Mouse (Mus musculus) intestine, postnatal 0 days (tissue): Measurements from ENCODE around the gene Pgf. TPM values are rescaled to one million over a fixed set of nuclear protein-coding genes. Genes with fewer than 3 reads are reported as not detected.
"Not testable (repeated sequence)": the region's sequence is repeated elsewhere in the genome, so short reads cannot be mapped to it uniquely, and the experiment has no call there.

Experiments
- ATAC-seq: fragments of 200-750 bp; cut with Nextera tagmentation; 2 replicates; pipeline ENCODE4 v1.8.0; 2017; ENCODE audit warnings: mild to moderate bottlenecking, moderate TSS enrichment, moderate library complexity
- H3K27ac ChIP-seq: fragments of 300-500 bp; sonication (generic); 2 replicates; pipeline ENCODE4 v1.5.1; 2014; ENCODE audit warnings: mild to moderate bottlenecking, low read depth, low read length, moderate library complexity
- H3K27me3 ChIP-seq: fragments of 300-500 bp; sonication (generic); replicated peaks from 2 replicates; pipeline ENCODE4 v1.6.1; 2014; ENCODE audit warnings: low read length, mixed read lengths; ENCODE audit not compliant: control insufficient read depth, insufficient read depth
- H3K36me3 ChIP-seq: fragments of 300-500 bp; sonication (generic); 2 replicates; pipeline ENCODE4 v1.6.1; 2014; ENCODE audit warnings: mild to moderate bottlenecking, moderate library complexity; ENCODE audit not compliant: control insufficient read depth, insufficient read depth
- H3K4me1 ChIP-seq: fragments of 300-500 bp; sonication (generic); replicated peaks from 2 replicates; pipeline ENCODE4 v1.6.1; 2014; ENCODE audit warnings: antibody characterized with exemption, low read length, mixed read lengths; ENCODE audit not compliant: control insufficient read depth, insufficient read depth
- H3K4me2 ChIP-seq: fragments of 300-500 bp; sonication (generic); replicated peaks from 2 replicates; pipeline ENCODE4 v1.6.1; 2014; ENCODE audit warnings: low read depth, mild to moderate bottlenecking, moderate library complexity
- H3K4me3 ChIP-seq: fragments of 300-500 bp; sonication (generic); 2 replicates; pipeline ENCODE4 v1.5.1; 2014; ENCODE audit warnings: low read depth, low read length
- H3K9ac ChIP-seq: fragments of 300-500 bp; sonication (generic); 2 replicates; pipeline ENCODE4 v1.6.1; 2014; ENCODE audit warnings: mild to moderate bottlenecking, low read depth, low read length
- H3K9me3 ChIP-seq: fragments of 300-500 bp; sonication (generic); 2 replicates; pipeline ENCODE4 v1.6.1; 2016; ENCODE audit warnings: mixed run types; ENCODE audit not compliant: control insufficient read depth
- CTCF ChIP-seq: sonication (generic); IDR thresholded peaks from 2 replicates; pipeline ENCODE4 v1.5.1; 2016; ENCODE audit warnings: low read depth, mild to moderate bottlenecking, control low read depth, antibody characterized with exemption, moderate library complexity
- WGBS: fragments of 180-500 bp; shearing (Covaris S2); extraction: QIAGEN DNeasy Blood & Tissue Kit; methylation state at CpG from one replicate; pipeline ENCODE4 v1.1.7; 2014; 5-methylcytosine and 5-hydroxymethylcytosine counted together
- polyA plus RNA-seq: library from polyadenylated mRNA; unstranded; fragments of >200 nt; fragmentation: Nextera tagmentation; extraction: Ambion mirVana; gene quantifications from 2 replicates; pipeline ENCODE4 v1.2.1, GENCODE M21; 2015

Pgf gene
- polyA plus RNA-seq, 1 experiment from 2014 or later: 3.9 TPM

GRCm38 (mm10) chr12:85146881-85147280 lies 30.7 kb downstream of the Pgf start:
- Histone ChIP-seq H3K36me3 (no peaks in the 10 kb centered on the region), H3K4me1 (no peaks in the 10 kb centered on the region), H3K4me3 (no peak overlapping the region), H3K27ac (no peak overlapping the region), H3K9ac (no peak overlapping the region), H3K4me2 (no peak overlapping the region), H3K27me3 (no peaks in the 10 kb centered on the region), H3K9me3 (no peaks in the 10 kb centered on the region)
- 79% methylated on average over 9 of the region's 9 CpGs for WGBS
- TF ChIP-seq CTCF: no peak
- no peak for ATAC-seq

GRCm38 (mm10) chr12:85146355-85146754 lies 31.2 kb downstream of the Pgf start:
- Histone ChIP-seq H3K9ac (no peak overlapping the region), H3K4me1 (no peaks in the 10 kb centered on the region), H3K4me3 (no peak overlapping the region), H3K27ac (no peak overlapping the region), H3K9me3 (no peaks in the 10 kb centered on the region), H3K36me3 (no peaks in the 10 kb centered on the region), H3K4me2 (no peak overlapping the region), H3K27me3 (no peaks in the 10 kb centered on the region)
- WGBS: 33% methylated on average over 9 of the region's 11 CpGs
- TF ChIP-seq CTCF: no peak
- ATAC-seq: no peak

- no peaks in the 10 kb centered on the region for H3K9me3 ChIP-seq
- TF ChIP-seq CTCF: no peak
- no peaks in the 10 kb centered on the region for H3K27me3 ChIP-seq
- H3K9ac ChIP-seq: no peak overlapping the region
- H3K27ac ChIP-seq: 0 out of 2 replicates have a peak overlapping the region, but pooled peaks have one; percentile 21
- ATAC-seq: no peak
- H3K36me3 ChIP-seq: no peaks in the 10 kb centered on the region
- 68% methylated on average over 9 of the region's 9 CpGs for WGBS
- no peak overlapping the region for H3K4me2 ChIP-seq
- H3K4me3 ChIP-seq: no peak overlapping the region
- no peaks in the 10 kb centered on the region for H3K4me1 ChIP-seq
Measured at GRCm38 (mm10) chr12:85145630-85146029, 32.0 kb downstream of the Pgf start.

- Histone ChIP-seq H3K36me3 (no peaks in the 10 kb centered on the region), H3K4me3 (no peak overlapping the region), H3K4me1 (no peaks in the 10 kb centered on the region), H3K9me3 (no peaks in the 10 kb centered on the region), H3K9ac (no peak overlapping the region), H3K4me2 (no peak overlapping the region), H3K27ac (no peak overlapping the region), H3K27me3 (no peaks in the 10 kb centered on the region)
- no peak for TF ChIP-seq CTCF
- 90% methylated on average over 4 of the region's 4 CpGs for WGBS
- ATAC-seq: no peak
Measured at GRCm38 (mm10) chr12:85144821-85145220, 32.8 kb downstream of the Pgf start.

- H3K27me3 ChIP-seq, H3K9ac ChIP-seq, ATAC-seq, H3K4me2 ChIP-seq, H3K9me3 ChIP-seq, H3K36me3 ChIP-seq, H3K27ac ChIP-seq, H3K4me3 ChIP-seq, H3K4me1 ChIP-seq: not testable (repeated sequence)
- 68% methylated on average over 2 of the region's 2 CpGs for WGBS
- TF ChIP-seq CTCF: peak; percentile 51
Measured at GRCm38 (mm10) chr12:85144276-85144675, 33.3 kb downstream of the Pgf start.

GRCm38 (mm10) chr12:85142803-85143202 lies 34.8 kb downstream of the Pgf start:
- Histone ChIP-seq H3K9ac (no peak overlapping the region), H3K4me3 (no peak overlapping the region), H3K27me3 (no peaks in the 10 kb centered on the region), H3K36me3 (no peaks in the 10 kb centered on the region), H3K4me2 (no peak overlapping the region), H3K4me1 (no peaks in the 10 kb centered on the region), H3K9me3 (no peaks in the 10 kb centered on the region), H3K27ac (no peak overlapping the region)
- 0 out of 2 replicates have a peak, but pooled peaks have one; percentile 46 for ATAC-seq
- 17% methylated on average over 4 of the region's 4 CpGs for WGBS
- peak; percentile 96 for TF ChIP-seq CTCF

- H3K27ac ChIP-seq: no peak overlapping the region
- H3K9ac ChIP-seq: no peak overlapping the region
- no peak for ATAC-seq
- no peaks in the 10 kb centered on the region for H3K4me1 ChIP-seq
- no peak overlapping the region for H3K4me3 ChIP-seq
- TF ChIP-seq CTCF: no peak
- H3K36me3 ChIP-seq: no peaks in the 10 kb centered on the region
- H3K9me3 ChIP-seq: no peaks in the 10 kb centered on the region
- no peaks in the 10 kb centered on the region for H3K27me3 ChIP-seq
- WGBS: 89% methylated on average over 6 of the region's 6 CpGs
- no peak overlapping the region for H3K4me2 ChIP-seq
Measured at GRCm38 (mm10) chr12:85141096-85141495, 36.5 kb downstream of the Pgf start.
